Mouse (Mus musculus): ENCODE measurements around the gene Hpd. TPM values are rescaled to one million over a fixed set of nuclear protein-coding genes. Genes with fewer than 3 reads are reported as not detected.

Gene Hpd
- polyA plus RNA-seq, 2 experiments: not detected

DNA sequence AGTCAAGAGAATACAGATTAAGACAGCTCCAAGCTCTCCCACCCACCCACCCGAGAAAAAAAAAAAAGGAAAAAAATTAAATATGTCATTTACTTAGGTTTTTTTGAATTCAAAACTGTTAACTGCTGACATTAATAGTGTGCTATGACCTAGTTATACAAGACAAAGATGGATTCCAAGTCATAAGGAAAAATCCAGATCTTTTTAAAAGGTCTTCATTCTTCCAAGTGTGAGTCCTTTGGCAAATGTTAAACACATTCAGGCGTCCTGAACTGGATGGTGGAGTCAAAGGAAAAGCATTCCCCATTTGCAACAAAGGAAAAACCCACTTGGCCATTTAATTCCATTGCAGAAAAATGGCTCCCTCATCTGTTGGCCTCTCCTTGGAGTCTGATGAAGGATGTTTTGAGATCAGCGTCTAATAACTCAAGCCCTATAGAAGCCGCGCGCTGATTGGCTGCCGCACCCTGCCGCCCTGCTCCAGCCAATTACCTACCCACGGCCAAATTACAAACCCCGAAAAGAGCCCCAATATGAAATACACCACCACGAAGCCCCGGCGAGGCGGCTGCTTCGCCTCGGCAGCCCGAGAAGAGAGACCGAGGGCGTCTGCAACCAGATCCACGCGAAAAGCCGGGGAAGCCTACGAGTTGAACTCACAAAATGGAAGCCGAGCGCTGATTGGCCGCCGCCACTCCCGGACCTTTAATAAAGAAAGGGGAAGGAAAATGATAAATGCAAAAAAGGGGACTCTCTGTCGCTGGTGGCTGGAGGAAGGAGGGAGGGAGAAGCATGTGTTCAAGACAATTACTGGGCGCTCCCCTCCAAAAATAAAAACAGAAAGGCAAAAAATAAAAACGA, 41.6 kb downstream of the Hpd start:
- Histone ChIP-seq H3K4me3 (replicated peaks; ENCODE audit: low read length) (peak overlapping the region; percentile 93), H3K27ac (replicated peaks; ENCODE audit: low read depth, low read length) (peak overlapping the region; percentile 100), H3K4me1 (ENCODE audit: control insufficient read depth, insufficient read depth, low read length) (peaks cover 45% of the 10 kb centered on the region), H3K4me2 (replicated peaks; ENCODE audit: low read depth, low read length, severe bottlenecking) (peak overlapping the region; percentile 100), H3K9ac (ENCODE audit: low read depth, low read length, severe bottlenecking) (peak overlapping the region; percentile 99), H3K36me3 (ENCODE audit: control insufficient read depth, insufficient read depth, low read length) (peaks cover 17% of the 10 kb centered on the region), H3K9me3 (ENCODE audit: control insufficient read depth, low read length) (no peaks in the 10 kb centered on the region), H3K27me3 (ENCODE audit: control insufficient read depth, insufficient read depth, low read length) (no peaks in the 10 kb centered on the region)
- DNase-seq (ENCODE audit: low spot score): peak; percentile 98
- peak; percentile 98; the same call in 1 of the 2 replicates for TF ChIP-seq POLR2A (IDR thresholded peaks at IDR 0.05; ENCODE audit: borderline replicate concordance, extremely low read depth, insufficient read depth, insufficient read length)
- WGBS: under 1% methylated on average over 31 of the region's 31 CpGs
- ATAC-seq (ENCODE audit: low FRiP score, low read depth): peak; percentile 77

DNA sequence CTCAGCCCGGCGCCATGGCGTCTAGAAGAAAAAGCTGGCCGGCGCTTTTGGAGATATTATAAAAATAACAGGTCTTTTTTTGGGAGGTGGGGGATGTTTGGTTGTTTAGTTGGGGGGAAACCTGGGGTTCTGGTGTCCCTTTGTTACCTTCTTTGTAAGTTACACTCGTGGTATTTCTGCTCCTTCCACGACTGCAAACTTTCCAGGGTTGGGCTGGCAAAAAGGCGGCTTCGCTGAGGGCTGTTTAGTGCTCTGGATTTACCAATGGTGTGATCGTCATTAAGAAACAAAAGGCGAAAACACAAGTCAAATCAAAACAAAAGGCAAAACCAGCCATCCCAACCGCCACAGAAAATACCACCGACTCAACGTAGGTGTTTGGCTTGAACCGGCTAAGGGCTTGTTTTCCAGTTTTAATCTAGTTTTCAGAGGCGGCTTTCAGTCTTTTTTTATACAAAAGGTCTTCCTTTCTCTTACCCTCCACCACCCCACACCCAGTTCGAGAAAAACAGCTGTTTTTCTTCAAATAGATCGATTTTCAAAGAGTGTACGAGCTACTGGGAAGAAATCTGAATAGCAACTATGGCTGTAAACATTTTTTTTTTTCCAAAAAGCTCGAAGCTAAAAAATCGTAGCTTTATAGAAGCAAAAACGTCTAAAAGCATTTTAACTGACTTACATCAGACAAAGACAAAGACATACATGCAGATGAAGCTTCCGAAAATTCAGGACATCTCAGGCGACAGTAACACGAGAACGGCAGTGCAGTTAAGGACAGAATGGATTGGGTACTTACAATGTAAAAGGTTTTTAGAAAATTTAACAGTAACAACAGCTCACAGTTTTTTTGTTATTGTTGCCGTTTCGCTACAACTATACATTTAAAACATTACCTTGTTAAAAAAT, 42.6 kb downstream of the Hpd start:
- Histone ChIP-seq H3K4me3 (replicated peaks; ENCODE audit: low read length) (peak overlapping the region; percentile 93), H3K4me2 (replicated peaks; ENCODE audit: low read depth, low read length, severe bottlenecking) (peak overlapping the region; percentile 100), H3K9me3 (ENCODE audit: control insufficient read depth, low read length) (no peaks in the 10 kb centered on the region), H3K36me3 (ENCODE audit: control insufficient read depth, insufficient read depth, low read length) (peaks cover 19% of the 10 kb centered on the region), H3K27me3 (ENCODE audit: control insufficient read depth, insufficient read depth, low read length) (no peaks in the 10 kb centered on the region), H3K4me1 (ENCODE audit: control insufficient read depth, insufficient read depth, low read length) (peaks cover 46% of the 10 kb centered on the region), H3K27ac (replicated peaks; ENCODE audit: low read depth, low read length) (peak overlapping the region; percentile 100), H3K9ac (ENCODE audit: low read depth, low read length, severe bottlenecking) (peak overlapping the region; percentile 99)
- no peak for TF ChIP-seq POLR2A (IDR thresholded peaks at IDR 0.05; ENCODE audit: borderline replicate concordance, extremely low read depth, insufficient read depth, insufficient read length)
- peak; percentile 9 for DNase-seq (ENCODE audit: low spot score)
- ATAC-seq (ENCODE audit: low FRiP score, low read depth): no peak
- under 1% methylated on average over 28 of the region's 28 CpGs for WGBS

DNA sequence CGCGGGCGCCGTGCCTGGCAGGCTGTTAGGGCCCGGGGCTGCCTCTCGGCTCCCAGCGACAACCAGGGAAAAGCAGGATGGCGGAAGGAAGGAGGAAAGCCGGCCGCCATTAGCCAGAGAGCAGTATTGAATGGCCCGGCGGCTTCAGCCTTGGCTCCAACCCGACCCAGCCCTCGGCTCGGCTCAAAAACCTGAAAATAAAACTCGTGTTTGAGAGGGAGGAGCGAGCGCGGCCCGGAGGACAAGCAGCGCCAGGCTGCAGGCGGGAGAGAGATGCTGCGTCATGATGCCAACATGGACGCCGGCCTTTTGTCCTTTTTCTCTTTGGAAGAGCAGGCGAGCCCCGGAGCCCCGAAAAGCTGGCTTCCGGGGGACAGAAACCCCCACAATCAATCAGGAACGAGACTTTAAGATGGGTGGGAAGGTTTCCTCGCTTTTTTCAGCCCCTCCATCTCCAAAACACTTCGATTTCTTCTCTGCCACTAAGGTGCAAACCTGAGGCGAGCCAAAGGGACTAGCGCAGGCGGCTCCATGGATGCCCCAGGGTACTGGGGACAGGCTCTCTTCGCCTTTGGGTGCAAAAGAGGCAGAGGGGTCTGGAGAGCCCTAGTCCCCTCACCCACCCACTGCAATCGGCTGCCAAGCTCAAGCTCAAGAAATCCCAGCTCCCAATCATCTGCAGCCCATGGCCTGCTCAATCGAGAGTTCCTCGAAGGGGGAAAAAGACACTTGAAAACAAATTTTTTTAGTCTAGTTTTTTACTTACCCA, 43.4 kb downstream of the Hpd start:
- Histone ChIP-seq H3K4me2 (replicated peaks; ENCODE audit: low read depth, low read length, severe bottlenecking) (peak overlapping the region; percentile 100), H3K36me3 (ENCODE audit: control insufficient read depth, insufficient read depth, low read length) (peaks cover 24% of the 10 kb centered on the region), H3K9me3 (ENCODE audit: control insufficient read depth, low read length) (no peaks in the 10 kb centered on the region), H3K4me3 (replicated peaks; ENCODE audit: low read length) (peak overlapping the region; percentile 93), H3K4me1 (ENCODE audit: control insufficient read depth, insufficient read depth, low read length) (peaks cover 46% of the 10 kb centered on the region), H3K27ac (replicated peaks; ENCODE audit: low read depth, low read length) (peak overlapping the region; percentile 100), H3K9ac (ENCODE audit: low read depth, low read length, severe bottlenecking) (peak overlapping the region; percentile 99), H3K27me3 (ENCODE audit: control insufficient read depth, insufficient read depth, low read length) (no peaks in the 10 kb centered on the region)
- peak; percentile 83 for DNase-seq (ENCODE audit: low spot score)
- TF ChIP-seq POLR2A (IDR thresholded peaks at IDR 0.05; ENCODE audit: borderline replicate concordance, extremely low read depth, insufficient read depth, insufficient read length): 0 out of 2 replicates have a peak, but pooled peaks have one; percentile 15
- WGBS: under 1% methylated on average over 38 of the region's 39 CpGs
- no peak for ATAC-seq (ENCODE audit: low FRiP score, low read depth)

DNA sequence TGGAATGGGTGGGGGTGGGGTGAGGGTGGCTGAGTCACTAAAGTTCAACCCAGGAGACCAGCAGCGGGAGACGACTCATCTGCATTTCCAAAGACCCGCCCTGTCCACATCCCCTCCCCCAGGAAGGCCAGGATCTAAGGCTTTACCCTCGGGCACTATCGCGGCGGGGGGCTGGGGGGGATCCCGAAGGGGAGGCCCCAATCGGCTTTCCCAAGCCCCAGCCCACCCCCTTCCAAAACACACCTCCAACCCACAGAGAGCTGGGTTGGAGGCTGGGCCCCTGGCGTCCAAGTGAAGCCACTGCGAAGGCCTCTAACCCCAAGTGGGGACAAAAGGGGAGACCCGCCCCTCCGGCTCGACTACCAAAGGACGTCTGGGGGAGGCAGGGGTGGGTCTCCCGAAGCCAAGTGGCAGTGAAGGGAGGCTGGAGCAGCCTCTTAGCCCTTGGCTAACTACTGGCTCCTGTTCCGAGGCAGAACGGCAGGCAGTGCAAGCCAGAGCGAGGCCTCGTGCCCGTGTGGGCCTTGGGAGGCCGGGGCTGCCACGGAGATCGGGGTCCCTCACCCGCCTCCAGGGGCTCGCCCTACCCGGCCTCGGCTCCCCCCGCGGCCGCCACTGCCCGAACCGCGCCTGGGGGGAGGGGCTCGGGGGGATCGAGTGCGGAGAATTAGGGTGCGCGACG, 44.2 kb downstream of the Hpd start:
- H3K9ac ChIP-seq (ENCODE audit: low read depth, low read length, severe bottlenecking): peak overlapping the region; percentile 99
- 5% methylated on average over 35 of the region's 40 CpGs for WGBS
- H3K4me1 ChIP-seq (ENCODE audit: control insufficient read depth, insufficient read depth, low read length): peaks cover 46% of the 10 kb centered on the region
- peak overlapping the region; percentile 93 for H3K4me3 ChIP-seq (replicated peaks; ENCODE audit: low read length)
- H3K4me2 ChIP-seq (replicated peaks; ENCODE audit: low read depth, low read length, severe bottlenecking): peak overlapping the region; percentile 100
- TF ChIP-seq POLR2A (IDR thresholded peaks at IDR 0.05; ENCODE audit: borderline replicate concordance, extremely low read depth, insufficient read depth, insufficient read length): no peak
- peaks cover 31% of the 10 kb centered on the region for H3K36me3 ChIP-seq (ENCODE audit: control insufficient read depth, insufficient read depth, low read length)
- 0 out of 2 replicates have a peak, but pooled peaks have one; percentile 2 for ATAC-seq (ENCODE audit: low FRiP score, low read depth)
- H3K9me3 ChIP-seq (ENCODE audit: control insufficient read depth, low read length): no peaks in the 10 kb centered on the region
- H3K27me3 ChIP-seq (ENCODE audit: control insufficient read depth, insufficient read depth, low read length): no peaks in the 10 kb centered on the region
- peak overlapping the region; percentile 100 for H3K27ac ChIP-seq (replicated peaks; ENCODE audit: low read depth, low read length)
- DNase-seq (ENCODE audit: low spot score): peak; percentile 70

Measured in limb, embryonic 14.5 days (tissue).